Mouse (Mus musculus) G1E (cell line): ENCODE measurements around the gene Hoxa3.

Experiments used
- CTCF ChIP-seq: IDR thresholded peaks from 2 replicates; pipeline ENCODE4 v1.5.1; 2012; ENCODE audit warnings: low read depth, low read length, inconsistent platforms, mixed read lengths
- GATA1 ChIP-seq: IDR thresholded peaks from 2 replicates; pipeline ENCODE4 v1.6.1; 2012; ENCODE audit warnings: borderline replicate concordance, low read length, inconsistent platforms, mixed read lengths
- GATA2 ChIP-seq: IDR thresholded peaks from 2 replicates; pipeline ENCODE4 v1.6.1; 2012; ENCODE audit warnings: low read depth, low read length, inconsistent platforms, borderline replicate concordance
- POLR2AphosphoS5 ChIP-seq: IDR thresholded peaks from 2 replicates; pipeline ENCODE4 v1.6.1; 2012; ENCODE audit warnings: low read depth, low read length, inconsistent platforms; ENCODE audit not compliant: insufficient replicate concordance
- TAL1 ChIP-seq: conservative IDR thresholded peaks from 2 replicates; pipeline ENCODE4 v1.6.1; 2012; ENCODE audit warnings: low read depth, low read length, inconsistent platforms, mixed read lengths

- no peak for TF ChIP-seq CTCF
- TF ChIP-seq GATA1 = no peak
- TF ChIP-seq POLR2AphosphoS5 = no peak
- TF ChIP-seq TAL1 = no peak
- no peak for TF ChIP-seq GATA2
Measured at GRCm38 (mm10) chr6:52194690-52195089, 18.4 kb downstream of the Hoxa3 start.
